Mouse (Mus musculus) liver, adult 2 months (tissue): ENCODE results near the gene Ubox5. TPM values are rescaled to one million over a fixed set of nuclear protein-coding genes. Genes with fewer than 3 reads are reported as not detected.
"Not testable (repeated sequence)": the region's sequence is repeated elsewhere in the genome, so short reads cannot be mapped to it uniquely, and the experiment has no call there.

Experiments
- DNase-seq: peaks from one replicate; pipeline ENCODE4 v3.0.0-alpha.2; 2011; ENCODE audit warnings: low read depth, low spot score; ENCODE audit errors: extremely low read depth
- H3K27ac ChIP-seq: fragments of 200-500 bp; replicated peaks from 2 replicates; pipeline ENCODE4 v1.5.1; 2012; ENCODE audit warnings: low read depth, mild to moderate bottlenecking, control low read depth, inconsistent platforms, low read length; ENCODE audit not compliant: insufficient read depth
- H3K27me3 ChIP-seq: fragments of 200-500 bp; 2 replicates; pipeline ENCODE4 v1.6.1; 2012; ENCODE audit warnings: mild to moderate bottlenecking, moderate library complexity, low read length, inconsistent platforms; ENCODE audit not compliant: control insufficient read depth, insufficient read depth
- H3K36me3 ChIP-seq: fragments of 200-500 bp; 2 replicates; pipeline ENCODE4 v1.6.1; 2012; ENCODE audit warnings: low read length, inconsistent platforms; ENCODE audit not compliant: control insufficient read depth, insufficient read depth
- H3K4me1 ChIP-seq: fragments of 200-500 bp; 2 replicates; pipeline ENCODE4 v1.6.1; 2011; ENCODE audit warnings: low read length; ENCODE audit not compliant: control insufficient read depth, insufficient read depth
- H3K4me3 ChIP-seq: fragments of 200-500 bp; 2 replicates; pipeline ENCODE4 v1.5.1; 2011; ENCODE audit warnings: low read depth, mild to moderate bottlenecking, control low read depth, low read length, moderate library complexity; ENCODE audit not compliant: insufficient read depth
- H3K79me2 ChIP-seq: fragments of 200-500 bp; 2 replicates; pipeline ENCODE4 v1.6.1; 2012; ENCODE audit warnings: inconsistent platforms, mild to moderate bottlenecking, low read length, moderate library complexity; ENCODE audit not compliant: control insufficient read depth, insufficient read depth
- H3K9ac ChIP-seq: fragments of 200-500 bp; 2 replicates; pipeline ENCODE4 v1.6.1; 2012; ENCODE audit warnings: low read depth, mild to moderate bottlenecking, control low read depth, inconsistent platforms, low read length
- CTCF ChIP-seq: fragments of 200-500 bp; IDR thresholded peaks from 2 replicates; pipeline ENCODE4 v1.5.1; 2011; ENCODE audit warnings: low read depth, low read length, control low read depth
- POLR2A ChIP-seq: fragments of 200-500 bp; IDR thresholded peaks from 2 replicates; pipeline ENCODE4 v1.6.1; 2011; ENCODE audit warnings: low read length, control low read depth; ENCODE audit not compliant: insufficient read depth; ENCODE audit errors: extremely low read depth
- WGBS: fragments of 180-500 bp; shearing (Covaris S2); methylation state at CpG from one replicate; pipeline ENCODE4 v1.1.7; 2018; 5-methylcytosine and 5-hydroxymethylcytosine counted together
- polyA plus RNA-seq: library from polyadenylated mRNA; depleted of rRNA; stranded (reverse); fragments of >200 nt; gene quantifications from 2 replicates; pipeline ENCODE4 v1.2.3, GENCODE M21; 2012
- total RNA-seq: library from RNA; depleted of rRNA; stranded (reverse); fragments of >200 nt; gene quantifications from 2 replicates; pipeline ENCODE4 v1.2.3, GENCODE M21; 2014

The Ubox5 gene
- total and polyA plus RNA-seq, 2 experiments = 1.0 to 3.4 TPM

DNA sequence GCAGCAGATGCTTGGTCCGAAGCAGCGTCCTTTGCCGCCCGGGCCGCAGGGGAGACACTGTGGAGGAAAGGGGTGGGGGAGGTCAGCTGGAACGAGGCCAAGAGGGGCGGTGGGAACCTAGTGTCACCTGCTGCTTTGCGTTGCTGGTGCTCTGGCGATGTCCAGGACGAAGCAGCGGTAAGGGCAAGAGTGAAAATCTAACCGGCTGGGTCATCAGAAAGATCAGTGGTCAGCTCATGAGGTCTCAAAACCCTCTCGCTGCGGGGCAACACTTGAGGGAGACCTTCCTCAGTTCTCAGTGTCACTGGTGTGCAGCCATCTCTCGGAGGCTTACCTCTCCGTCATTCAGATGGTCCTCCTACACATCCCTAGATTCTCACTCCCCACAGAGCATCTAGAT lies 48.6 kb downstream of the Ubox5 start:
- 10% methylated on average over 16 of the region's 16 CpGs for WGBS
- TF ChIP-seq POLR2A (no peak), CTCF (no peak)
- H3K9ac ChIP-seq = no peak overlapping the region
- no peaks in the 10 kb centered on the region for H3K79me2 ChIP-seq
- DNase-seq = no peak
- H3K4me3 ChIP-seq = no peak overlapping the region
- peaks cover 6% of the 10 kb centered on the region for H3K4me1 ChIP-seq
- no peaks in the 10 kb centered on the region for H3K36me3 ChIP-seq
- no peak overlapping the region for H3K27ac ChIP-seq
- peaks cover 13% of the 10 kb centered on the region for H3K27me3 ChIP-seq

DNA sequence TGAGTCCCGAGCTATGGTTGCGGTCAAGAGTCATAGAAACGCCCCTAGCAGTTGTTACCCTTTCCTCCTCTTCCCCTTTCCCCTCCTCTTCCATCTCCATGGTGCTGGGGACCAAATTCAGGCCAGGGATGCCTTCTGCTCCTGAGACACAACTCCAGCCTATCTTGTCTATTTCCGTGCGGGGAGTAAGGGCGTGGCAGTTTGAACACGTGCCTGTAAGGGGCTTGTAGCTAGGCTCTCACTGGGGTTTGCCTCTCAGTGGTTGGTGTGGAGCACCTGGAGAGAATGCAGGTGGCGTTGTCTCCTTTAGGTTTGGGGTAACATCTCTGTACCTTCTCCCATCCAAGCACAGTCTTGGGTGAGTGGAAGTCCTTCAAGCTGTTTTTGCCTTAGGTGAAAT lies 50.0 kb downstream of the Ubox5 start:
- Histone ChIP-seq H3K4me3 (no peak overlapping the region), H3K79me2 (no peaks in the 10 kb centered on the region), H3K36me3 (no peaks in the 10 kb centered on the region), H3K27ac (no peak overlapping the region), H3K9ac (no peak overlapping the region), H3K27me3 (peaks cover 13% of the 10 kb centered on the region), H3K4me1 (peaks cover 6% of the 10 kb centered on the region)
- WGBS = 17% methylated on average over 8 of the region's 8 CpGs
- no peak for DNase-seq
- no peak for TF ChIP-seq POLR2A
- no peak for TF ChIP-seq CTCF

DNA sequence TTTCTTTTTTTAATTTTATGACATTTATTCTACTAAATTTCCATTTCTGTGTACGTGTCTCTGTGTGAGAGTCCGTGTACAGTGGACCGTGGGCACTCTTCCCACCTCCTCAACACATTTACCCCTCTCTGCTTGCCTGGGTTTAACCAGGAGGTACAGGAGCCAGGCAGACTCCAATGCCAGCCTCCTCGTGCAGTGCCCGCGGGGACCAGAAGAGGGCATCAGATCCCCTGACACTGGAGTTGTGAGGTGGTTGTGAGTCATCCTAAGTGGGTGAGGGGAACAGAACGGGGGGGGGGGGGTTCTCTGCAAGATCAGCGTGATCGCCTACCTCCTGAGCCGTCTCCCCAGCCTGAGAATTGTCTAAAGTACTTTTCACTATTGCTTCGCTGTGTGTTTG lies 51.7 kb downstream of the Ubox5 start:
- peaks cover 13% of the 10 kb centered on the region for H3K27me3 ChIP-seq
- no peaks in the 10 kb centered on the region for H3K36me3 ChIP-seq
- peaks cover 6% of the 10 kb centered on the region for H3K4me1 ChIP-seq
- 11% methylated on average over 11 of the region's 11 CpGs for WGBS
- no peak overlapping the region for H3K27ac ChIP-seq
- H3K79me2 ChIP-seq = no peaks in the 10 kb centered on the region
- DNase-seq = peak; percentile 52
- no peak overlapping the region for H3K4me3 ChIP-seq
- TF ChIP-seq POLR2A = no peak
- peak; percentile 85 for TF ChIP-seq CTCF
- no peak overlapping the region for H3K9ac ChIP-seq

DNA sequence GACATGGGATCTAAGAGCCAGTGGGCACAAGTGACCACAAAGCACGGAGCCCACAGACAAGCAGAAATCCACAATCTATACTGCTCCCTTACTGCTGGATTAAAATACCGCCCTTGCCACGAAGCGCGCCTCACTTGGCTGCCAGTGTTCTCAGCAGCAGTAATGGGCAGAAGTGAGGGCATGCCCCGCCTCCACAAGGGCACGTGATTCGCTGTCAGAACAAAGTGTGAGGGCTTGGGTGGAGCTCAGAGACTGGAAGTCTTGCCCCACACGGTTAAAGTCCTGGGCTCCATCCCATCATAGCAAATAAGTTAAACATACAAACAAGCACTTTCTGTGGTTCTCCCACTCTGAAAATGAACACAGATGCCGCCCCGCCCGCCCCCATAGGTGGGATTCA lies 52.2 kb downstream of the Ubox5 start:
- no peak for TF ChIP-seq CTCF
- TF ChIP-seq POLR2A = 0 out of 2 replicates have a peak, but pooled peaks have one; percentile 18
- H3K27ac ChIP-seq = no peak overlapping the region
- no peak overlapping the region for H3K4me3 ChIP-seq
- peak; percentile 91 for DNase-seq
- H3K9ac ChIP-seq = 0 out of 2 replicates have a peak overlapping the region, but pooled peaks have one; percentile 48
- 2% methylated on average over 12 of the region's 12 CpGs for WGBS
- H3K36me3 ChIP-seq = no peaks in the 10 kb centered on the region
- peaks cover 6% of the 10 kb centered on the region for H3K4me1 ChIP-seq
- H3K27me3 ChIP-seq = peaks cover 13% of the 10 kb centered on the region
- no peaks in the 10 kb centered on the region for H3K79me2 ChIP-seq

DNA sequence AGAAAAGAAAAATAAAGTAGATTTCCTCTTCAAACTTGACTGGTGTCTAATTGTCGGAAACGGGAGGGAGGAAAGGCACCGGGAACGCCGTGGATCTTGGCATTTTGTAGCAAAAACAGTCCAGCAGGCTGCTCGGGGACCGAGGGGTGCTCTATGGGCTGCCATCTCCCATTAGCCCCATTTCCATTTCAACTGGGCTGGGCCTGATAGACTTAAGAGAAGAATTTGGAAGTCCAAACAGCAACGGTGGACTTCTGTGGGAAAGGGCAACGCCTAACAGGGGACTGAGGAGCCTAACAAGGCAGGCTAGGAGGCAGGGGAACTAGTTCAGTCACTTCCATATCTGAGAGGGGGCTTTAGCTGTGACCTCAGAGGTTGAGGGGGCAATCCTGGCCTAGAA lies 52.8 kb downstream of the Ubox5 start:
- Histone ChIP-seq H3K4me3 (no peak overlapping the region), H3K27ac (no peak overlapping the region), H3K4me1 (peaks cover 6% of the 10 kb centered on the region), H3K79me2 (no peaks in the 10 kb centered on the region), H3K27me3 (peaks cover 13% of the 10 kb centered on the region), H3K36me3 (no peaks in the 10 kb centered on the region), H3K9ac (no peak overlapping the region)
- TF ChIP-seq CTCF = no peak
- TF ChIP-seq POLR2A = no peak
- DNase-seq = no peak
- WGBS = 20% methylated on average over 9 of the region's 9 CpGs

DNA sequence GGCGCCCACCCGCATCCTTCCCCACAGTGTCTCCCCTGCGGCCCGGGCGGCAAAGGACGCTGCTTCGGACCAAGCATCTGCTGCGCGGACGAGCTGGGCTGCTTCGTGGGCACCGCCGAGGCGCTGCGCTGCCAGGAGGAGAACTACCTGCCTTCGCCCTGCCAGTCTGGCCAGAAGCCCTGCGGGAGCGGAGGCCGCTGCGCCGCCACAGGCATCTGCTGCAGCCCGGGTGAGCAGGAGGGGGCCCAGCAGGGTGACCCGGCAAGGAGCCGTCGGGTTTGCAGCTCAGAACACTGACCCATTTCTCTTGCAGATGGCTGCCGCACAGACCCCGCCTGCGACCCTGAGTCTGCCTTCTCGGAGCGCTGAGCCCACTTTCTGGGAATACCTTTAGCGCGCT lies 53.3 kb downstream of the Ubox5 start:
- DNase-seq = not testable (repeated sequence)
- H3K27me3 ChIP-seq = peaks cover 12% of the 10 kb centered on the region

More for the DNA sequence above, 53.3 kb downstream of the Ubox5 start:
- not testable (repeated sequence) for H3K4me1 ChIP-seq, H3K79me2 ChIP-seq, H3K36me3 ChIP-seq, H3K27ac ChIP-seq
- Histone ChIP-seq H3K4me3 (peak overlapping the region; percentile 33; the same call in 1 of the 2 replicates), H3K9ac (0 out of 2 replicates have a peak overlapping the region, but pooled peaks have one; percentile 21)
- 13% methylated on average over 29 of the region's 32 CpGs for WGBS
